Mouse (Mus musculus) heart, postnatal 0 days (tissue): ENCODE measurements at regions not wholly inside any gene's neighbourhood (a gene's known extent, or its start where the extent isn't known, plus 50 kb on each side); places are given as distances from the start of the nearest gene placed in this dataset.

ENCODE experiments used
- ATAC-seq: fragments of 200-750 bp; cut with Nextera tagmentation; 2 replicates; pipeline ENCODE4 v1.8.0; 2017; ENCODE audit warnings: low read depth, moderate number of reproducible peaks, moderate library complexity; ENCODE audit not compliant: insufficient read depth
- DNase-seq: peaks from one replicate; pipeline ENCODE4 v3.0.0-alpha.2; 2016; ENCODE audit warnings: low spot score
- H3K27ac ChIP-seq: fragments of 300-500 bp; sonication (generic); 2 replicates; pipeline ENCODE4 v1.5.1; 2014; ENCODE audit warnings: low read depth, mild to moderate bottlenecking
- H3K27me3 ChIP-seq: fragments of 300-500 bp; sonication (generic); 2 replicates; pipeline ENCODE4 v1.6.1; 2014; ENCODE audit warnings: low read length, mixed read lengths; ENCODE audit not compliant: control insufficient read depth, insufficient read depth
- H3K36me3 ChIP-seq: fragments of 300-500 bp; sonication (generic); replicated peaks from 2 replicates; pipeline ENCODE4 v1.6.1; 2014; ENCODE audit warnings: low read length, mixed read lengths; ENCODE audit not compliant: control insufficient read depth, insufficient read depth
- H3K4me1 ChIP-seq: fragments of 300-500 bp; sonication (generic); 2 replicates; pipeline ENCODE4 v1.6.1; 2014; ENCODE audit warnings: antibody characterized with exemption; ENCODE audit not compliant: control insufficient read depth, insufficient read depth
- H3K4me2 ChIP-seq: fragments of 300-500 bp; sonication (generic); 2 replicates; pipeline ENCODE4 v1.6.1; 2014; ENCODE audit warnings: low read depth, mild to moderate bottlenecking, low read length, moderate library complexity
- H3K4me3 ChIP-seq: fragments of 300-500 bp; sonication (generic); 2 replicates; pipeline ENCODE4 v1.5.1; 2014; ENCODE audit warnings: low read depth, low read length
- H3K9ac ChIP-seq: fragments of 300-500 bp; sonication (generic); replicated peaks from 2 replicates; pipeline ENCODE4 v1.6.1; 2014; ENCODE audit warnings: low read depth, low read length, mixed read lengths
- H3K9me3 ChIP-seq: fragments of 300-500 bp; sonication (generic); replicated peaks from 2 replicates; pipeline ENCODE4 v1.6.1; 2016; ENCODE audit warnings: low read length; ENCODE audit not compliant: control insufficient read depth
- CTCF ChIP-seq: IDR thresholded peaks from 2 replicates; pipeline ENCODE4 v1.5.1; 2016; ENCODE audit warnings: antibody characterized with exemption, control low read depth, low read depth
- EP300 ChIP-seq: IDR thresholded peaks from 2 replicates; pipeline ENCODE4 v1.6.1; 2016; ENCODE audit warnings: antibody characterized with exemption, low read depth
- WGBS: fragments of 180-500 bp; shearing (Covaris S2); extraction: QIAGEN DNeasy Blood & Tissue Kit; methylation state at CpG from one replicate; pipeline ENCODE4 v1.1.7; 2014; 5-methylcytosine and 5-hydroxymethylcytosine counted together

- no peaks in the 10 kb centered on the region for H3K4me1 ChIP-seq
- no peak overlapping the region for H3K9ac ChIP-seq
- H3K4me3 ChIP-seq, result no peak overlapping the region
- no peaks in the 10 kb centered on the region for H3K36me3 ChIP-seq
- H3K27me3 ChIP-seq, result no peaks in the 10 kb centered on the region
- H3K9me3 ChIP-seq, result no peaks in the 10 kb centered on the region
- WGBS, result 71% methylated on average over 1 of the region's 1 CpGs
- H3K4me2 ChIP-seq, result no peak overlapping the region
- no peak for DNase-seq
- no peak for ATAC-seq
- TF ChIP-seq EP300 (no peak), CTCF (no peak)
- no peak overlapping the region for H3K27ac ChIP-seq
These were observed 350.4 kb upstream of the Meis1 start for GRCm38 (mm10) chr11:19369152-19369551.

- Histone ChIP-seq H3K9me3 (no peaks in the 10 kb centered on the region), H3K27ac (no peak overlapping the region), H3K4me2 (no peak overlapping the region), H3K9ac (no peak overlapping the region), H3K4me1 (no peaks in the 10 kb centered on the region), H3K27me3 (no peaks in the 10 kb centered on the region), H3K4me3 (no peak overlapping the region), H3K36me3 (no peaks in the 10 kb centered on the region)
- WGBS, result 29% methylated on average over 5 of the region's 5 CpGs
- TF ChIP-seq EP300 (no peak), CTCF (no peak)
- DNase-seq (no peak), ATAC-seq (no peak)
These were observed 354.7 kb upstream of the Meis1 start for GRCm38 (mm10) chr11:19373476-19373875.

GRCm38 (mm10) chr11:19380935-19381334, 362.1 kb upstream of the Meis1 start:
- Histone ChIP-seq H3K4me1 (no peaks in the 10 kb centered on the region), H3K9ac (no peak overlapping the region), H3K9me3 (no peaks in the 10 kb centered on the region), H3K36me3 (no peaks in the 10 kb centered on the region), H3K4me3 (no peak overlapping the region), H3K27ac (no peak overlapping the region), H3K4me2 (no peak overlapping the region), H3K27me3 (no peaks in the 10 kb centered on the region)
- no peak for TF ChIP-seq CTCF
- TF ChIP-seq EP300, result no peak
- DNase-seq, result no peak
- ATAC-seq, result no peak
- WGBS, result 75% methylated on average over 2 of the region's 2 CpGs

GRCm38 (mm10) chr11:19389136-19389535, 370.4 kb upstream of the Meis1 start:
- Histone ChIP-seq H3K4me1 (no peaks in the 10 kb centered on the region), H3K9ac (no peak overlapping the region), H3K36me3 (no peaks in the 10 kb centered on the region), H3K9me3 (no peaks in the 10 kb centered on the region), H3K27ac (no peak overlapping the region), H3K27me3 (no peaks in the 10 kb centered on the region), H3K4me2 (no peak overlapping the region), H3K4me3 (no peak overlapping the region)
- TF ChIP-seq EP300 (no peak), CTCF (no peak)
- 78% methylated on average over 6 of the region's 6 CpGs for WGBS
- ATAC-seq (no peak), DNase-seq (no peak)

GRCm38 (mm10) chr11:19392190-19392589, 373.4 kb upstream of the Meis1 start:
- H3K36me3 ChIP-seq, result no peaks in the 10 kb centered on the region
- no peak overlapping the region for H3K27ac ChIP-seq
- H3K4me2 ChIP-seq, result no peak overlapping the region
- 0 out of 2 replicates have a peak, but pooled peaks cover 3% of the 10 kb centered on the region for H3K4me1 ChIP-seq
- DNase-seq, result no peak
- TF ChIP-seq EP300, result no peak
- no peak for TF ChIP-seq CTCF
- 62% methylated on average over 1 of the region's 1 CpGs for WGBS
- no peaks in the 10 kb centered on the region for H3K27me3 ChIP-seq
- H3K9me3 ChIP-seq, result no peaks in the 10 kb centered on the region
- no peak for ATAC-seq
- no peak overlapping the region for H3K9ac ChIP-seq
- no peak overlapping the region for H3K4me3 ChIP-seq

- Histone ChIP-seq H3K9me3 (no peaks in the 10 kb centered on the region), H3K4me2 (no peak overlapping the region), H3K36me3 (no peaks in the 10 kb centered on the region), H3K27me3 (no peaks in the 10 kb centered on the region), H3K9ac (no peak overlapping the region), H3K27ac (no peak overlapping the region), H3K4me1 (0 out of 2 replicates have a peak, but pooled peaks cover 3% of the 10 kb centered on the region), H3K4me3 (no peak overlapping the region)
- DNase-seq (no peak), ATAC-seq (no peak)
- TF ChIP-seq EP300, result no peak
- no peak for TF ChIP-seq CTCF
These were observed 375.6 kb upstream of the Meis1 start for GRCm38 (mm10) chr11:19394372-19394771.
